Mouse (Mus musculus) liver, postnatal 0 days (tissue): ENCODE data around the gene Flg2.

ENCODE experiments used
- CTCF ChIP-seq: sonication (generic); IDR thresholded peaks from 2 replicates; pipeline ENCODE4 v1.5.1; 2016; ENCODE audit warnings: antibody characterized with exemption, low read depth
- EP300 ChIP-seq: IDR thresholded peaks from 2 replicates; pipeline ENCODE4 v1.6.1; 2016; ENCODE audit warnings: antibody characterized with exemption, low read depth, mild to moderate bottlenecking

- TF ChIP-seq CTCF (no peak), EP300 (no peak)
Measured at GRCm38 (mm10) chr3:93201955-93202354, 4.9 kb downstream of the Flg2 start.
